Mouse (Mus musculus) CH12F3 (cell line): ENCODE results near the gene Gna11.

Source experiments
- in situ Hi-C: fragments of 300-500 bp; cut with MboI; formaldehyde crosslinking; loops from 2 replicates; pipeline ENCODE4 v1.14.3; 2020; ENCODE audit warnings: low sequenced_read_pairs

The Gna11 gene

GRCm38 (mm10) chr10:81507095-81507494 lies 37.9 kb downstream of the Gna11 start:
- in situ Hi-C loops = no loop called here

- in situ Hi-C loops = no loop called here
Observed at GRCm38 (mm10) chr10:81505016-81505664, 39.9 kb downstream of the Gna11 start.

- in situ Hi-C loops = no loop called here
Observed at GRCm38 (mm10) chr10:81502658-81503057, 42.3 kb downstream of the Gna11 start.

- in situ Hi-C loops = no loop called here
Observed at GRCm38 (mm10) chr10:81501863-81502262, 43.1 kb downstream of the Gna11 start.

- in situ Hi-C loops = no loop called here
Observed at GRCm38 (mm10) chr10:81500032-81500431, 45.0 kb downstream of the Gna11 start, which contains the start of gene S1pr4. TSS of gene S1pr4 (minus strand) at chr10:81500132.

- in situ Hi-C loops = no loop called here
Observed at GRCm38 (mm10) chr10:81499250-81499901, 45.6 kb downstream of the Gna11 start.

- in situ Hi-C loops = no loop called here
Observed at GRCm38 (mm10) chr10:81498316-81499249, 46.4 kb downstream of the Gna11 start.

- in situ Hi-C loops = no loop called here
Observed at GRCm38 (mm10) chr10:81497401-81498270, 47.4 kb downstream of the Gna11 start.

- in situ Hi-C loops = no loop called here
Observed at GRCm38 (mm10) chr10:81496969-81497368, 48.0 kb downstream of the Gna11 start.

GRCm38 (mm10) chr10:81496264-81496901 lies 48.6 kb downstream of the Gna11 start, which contains the start of gene Ncln:
TSS of gene Ncln (minus strand) at chr10:81496392.
- in situ Hi-C loops = no loop called here

- in situ Hi-C loops = no loop called here
Observed at GRCm38 (mm10) chr10:81495616-81496263, 49.2 kb downstream of the Gna11 start.

GRCm38 (mm10) chr10:81495151-81495550 lies 49.8 kb downstream of the Gna11 start:
- in situ Hi-C loops = no loop called here

GRCm38 (mm10) chr10:81494260-81495041 lies 50.5 kb downstream of the Gna11 start:
- in situ Hi-C loops = no loop called here

GRCm38 (mm10) chr10:81493601-81494220 lies 51.3 kb downstream of the Gna11 start:
- in situ Hi-C loops = no loop called here

- in situ Hi-C loops = no loop called here
Observed at GRCm38 (mm10) chr10:81492606-81493240, 52.3 kb downstream of the Gna11 start.

GRCm38 (mm10) chr10:81491018-81491417 lies 54.0 kb downstream of the Gna11 start:
- in situ Hi-C loops = no loop called here

- in situ Hi-C loops = no loop called here
Observed at GRCm38 (mm10) chr10:81489941-81490340, 55.0 kb downstream of the Gna11 start.

GRCm38 (mm10) chr10:81488081-81488480 lies 56.9 kb downstream of the Gna11 start:
- in situ Hi-C loops = no loop called here
